Mouse (Mus musculus) left cerebral cortex, adult 11 months (tissue): Measurements from ENCODE around the gene Mrpl44.

Source experiments
- DNase-seq: peaks from one replicate; pipeline ENCODE4 v3.0.0; 2022; ENCODE audit warnings: low spot score

Mrpl44 gene

GRCm38 (mm10) chr1:79762282-79763250, 13.3 kb upstream of the Mrpl44 start:
- DNase-seq: no peak

- DNase-seq: no peak
Observed at GRCm38 (mm10) chr1:79764031-79764430, 11.8 kb upstream of the Mrpl44 start.

GRCm38 (mm10) chr1:79764483-79764882, 11.3 kb upstream of the Mrpl44 start:
- no peak for DNase-seq

- DNase-seq: no peak
Observed at GRCm38 (mm10) chr1:79768231-79768630, 7.6 kb upstream of the Mrpl44 start.

- DNase-seq: no peak
Observed at GRCm38 (mm10) chr1:79774164-79774780, 1.5 kb upstream of the Mrpl44 start.

GRCm38 (mm10) chr1:79778011-79778410, 2.2 kb downstream of the Mrpl44 start:
- DNase-seq: no peak

GRCm38 (mm10) chr1:79782433-79782832, 6.6 kb downstream of the Mrpl44 start:
- no peak for DNase-seq

GRCm38 (mm10) chr1:79786267-79786927, 10.6 kb downstream of the Mrpl44 start:
- DNase-seq: no peak

- no peak for DNase-seq
Observed at GRCm38 (mm10) chr1:79797084-79797483, 21.3 kb downstream of the Mrpl44 start.

GRCm38 (mm10) chr1:79802858-79803427, 27.1 kb downstream of the Mrpl44 start:
- DNase-seq: no peak

- DNase-seq: no peak
Observed at GRCm38 (mm10) chr1:79803614-79804013, 27.8 kb downstream of the Mrpl44 start.

- DNase-seq: no peak
Observed at GRCm38 (mm10) chr1:79806865-79807264, 31.0 kb downstream of the Mrpl44 start.

GRCm38 (mm10) chr1:79809447-79809846, 33.6 kb downstream of the Mrpl44 start:
- no peak for DNase-seq

- DNase-seq: no peak
Observed at GRCm38 (mm10) chr1:79815446-79815845, 39.6 kb downstream of the Mrpl44 start.

- DNase-seq: no peak
Observed at GRCm38 (mm10) chr1:79819296-79819879, 43.6 kb downstream of the Mrpl44 start.

- no peak for DNase-seq
Observed at GRCm38 (mm10) chr1:79822806-79823525, 47.1 kb downstream of the Mrpl44 start.

- DNase-seq: no peak
Observed at GRCm38 (mm10) chr1:79823951-79824633, 48.3 kb downstream of the Mrpl44 start.
